Mouse (Mus musculus): Measurements from ENCODE around the gene Tceanc2.

DNA sequence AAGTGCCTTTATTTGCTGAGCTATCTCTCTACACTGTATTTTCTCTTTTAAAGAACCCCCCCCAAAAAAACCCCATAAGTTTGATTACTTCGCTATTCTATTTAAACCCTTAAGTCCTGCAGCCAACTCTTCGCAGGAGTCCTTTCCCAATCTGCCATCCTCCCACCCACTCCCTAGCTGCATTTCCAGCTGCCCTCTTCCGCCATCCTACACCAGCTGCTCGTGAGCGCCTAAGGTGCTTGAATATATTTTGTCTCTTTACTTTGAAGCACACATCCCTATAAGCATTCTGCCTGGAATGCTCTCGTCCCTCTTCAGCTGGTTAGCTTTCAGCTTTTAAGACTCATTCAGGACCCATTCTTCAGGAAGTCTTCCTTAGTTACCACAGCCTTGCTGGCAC is 27.9 kb downstream of the Tceanc2 start:
- TF ChIP-seq CTCF (IDR thresholded peaks at IDR 0.05; ENCODE audit: control insufficient read depth, insufficient read depth, low read length) = no peak
- no peak for TF ChIP-seq POLR2A (IDR thresholded peaks at IDR 0.05; ENCODE audit: borderline replicate concordance, control insufficient read depth, low read depth, low read length)

All from bone marrow, adult 2 months (tissue).